Mouse (Mus musculus) 3T3-L1 (cell line): ENCODE results near the gene Acot1.

Experiments used
- DNase-seq: peaks from one replicate; pipeline ENCODE4 v3.0.0-alpha.2; 2015; ENCODE audit warnings: low read depth, low spot score

Gene Acot1

DNA sequence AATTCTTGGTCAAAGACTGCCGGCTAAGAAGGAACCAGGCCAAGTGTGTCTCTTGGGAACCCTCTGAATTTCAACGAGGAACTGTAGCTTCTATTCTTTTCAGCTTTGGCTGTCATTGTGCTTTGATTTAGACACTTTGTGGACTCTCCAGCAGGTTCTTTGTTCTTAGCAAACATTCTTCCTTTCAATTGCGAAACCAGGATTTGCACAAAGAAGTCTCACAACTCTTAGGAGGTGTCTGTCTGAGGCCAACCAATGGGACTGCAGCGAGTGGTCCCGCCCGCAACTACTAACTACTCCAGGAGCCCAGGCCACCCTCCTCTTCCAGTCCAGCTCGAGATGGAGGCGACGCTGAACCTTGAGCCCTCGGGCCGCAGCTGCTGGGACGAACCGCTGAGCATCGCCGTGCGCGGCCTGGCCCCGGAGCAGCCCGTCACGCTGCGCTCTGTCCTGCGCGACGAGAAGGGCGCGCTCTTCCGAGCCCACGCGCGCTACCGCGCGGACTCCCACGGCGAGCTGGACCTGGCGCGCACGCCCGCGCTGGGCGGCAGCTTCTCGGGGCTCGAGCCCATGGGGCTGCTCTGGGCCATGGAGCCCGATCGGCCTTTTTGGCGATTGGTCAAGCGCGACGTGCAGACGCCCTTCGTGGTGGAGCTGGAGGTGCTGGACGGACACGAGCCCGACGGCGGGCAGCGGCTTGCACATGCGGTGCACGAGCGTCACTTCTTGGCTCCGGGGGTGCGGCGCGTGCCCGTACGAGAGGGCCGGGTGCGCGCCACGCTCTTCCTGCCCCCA lies at the start of gene Acot1:
Acot1 (plus strand) TSS at position 320 of the 795 bp plus-strand sequence.
- DNase-seq, result peak; percentile 55

DNA sequence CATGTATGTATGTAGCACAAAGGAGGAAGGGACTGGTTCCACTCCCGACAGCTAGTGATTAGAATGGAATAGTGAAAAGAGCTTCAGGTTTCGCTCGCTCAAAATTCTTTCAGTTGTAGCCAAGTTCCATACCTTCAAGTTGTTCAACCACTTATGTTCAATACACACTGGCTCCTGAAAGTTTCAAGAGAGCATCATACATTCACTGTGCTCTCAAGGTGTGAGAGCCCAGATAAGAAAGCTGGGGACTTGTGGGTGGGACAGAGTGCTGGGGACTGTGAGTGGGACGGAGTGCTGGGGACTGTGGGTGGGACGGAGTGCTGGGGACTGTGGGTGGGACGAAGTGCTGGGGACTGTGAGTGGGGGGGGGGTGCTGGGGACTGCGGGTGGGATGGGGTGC lies 44.1 kb upstream of the Acot1 start:
- DNase-seq, result no peak

GRCm38 (mm10) chr12:83972117-83972516 lies 37.2 kb upstream of the Acot1 start:
- peak; percentile 74 for DNase-seq

DNA sequence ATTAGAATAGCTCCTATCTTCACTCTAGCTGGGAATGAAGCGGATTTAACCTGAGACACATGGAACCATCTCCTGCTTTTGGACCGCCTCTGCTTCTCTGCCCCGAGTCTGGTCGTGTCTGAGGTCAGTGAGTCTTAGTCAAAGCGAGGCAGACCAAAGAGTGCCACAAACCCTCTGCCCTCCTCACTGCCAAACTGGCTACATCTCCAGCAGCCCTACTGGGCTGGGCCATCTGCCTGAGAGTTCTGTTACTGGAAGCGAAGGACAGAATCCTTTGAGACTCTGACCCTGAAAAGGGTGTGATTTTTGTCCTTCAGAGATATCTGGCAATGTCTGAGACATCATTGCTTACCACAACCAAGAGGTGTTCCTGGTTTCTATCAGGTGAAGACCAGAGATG lies 30.4 kb upstream of the Acot1 start:
- no peak for DNase-seq

DNA sequence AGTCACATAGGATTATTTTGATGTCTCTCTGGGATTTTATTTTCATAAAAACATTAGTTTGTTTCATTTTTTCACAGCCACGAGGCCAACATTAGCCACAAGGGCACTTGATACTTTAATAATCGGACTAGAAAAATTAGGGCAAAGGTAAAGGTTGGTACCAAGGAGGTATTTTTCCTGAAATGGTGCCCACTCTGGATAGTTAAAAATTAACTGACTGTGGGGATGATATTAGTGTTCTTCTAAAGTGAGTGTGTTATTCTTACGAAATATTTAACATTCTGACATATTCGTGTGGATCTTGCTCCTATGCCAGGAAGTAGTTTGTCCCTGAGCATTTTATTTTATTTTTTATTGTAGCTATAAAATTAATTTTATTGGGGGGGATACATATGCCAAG lies 27.7 kb upstream of the Acot1 start:
- no peak for DNase-seq

DNA sequence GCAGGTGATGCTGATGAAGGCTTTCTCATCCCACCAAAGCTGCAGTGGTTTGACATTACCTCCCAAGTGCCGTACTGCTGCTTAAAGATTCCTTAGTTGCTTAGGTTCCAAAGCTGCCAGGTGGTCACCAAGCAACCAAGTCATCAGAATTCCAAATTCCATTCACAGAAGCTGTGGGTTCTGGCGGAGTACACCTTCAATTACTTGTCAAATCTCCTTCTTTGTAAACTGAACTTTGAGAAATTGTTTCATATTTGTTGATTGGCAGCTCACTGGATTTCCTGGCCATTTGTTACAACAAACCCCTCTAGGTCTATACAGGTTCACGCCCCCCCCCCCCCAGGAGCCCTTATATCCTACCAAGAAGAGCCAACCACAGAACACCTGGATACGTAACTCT lies 24.5 kb upstream of the Acot1 start, which contains the start of gene Heatr4:
Heatr4 (minus strand) TSS at position 101 of the 400 bp plus-strand sequence.
- DNase-seq, result no peak

DNA sequence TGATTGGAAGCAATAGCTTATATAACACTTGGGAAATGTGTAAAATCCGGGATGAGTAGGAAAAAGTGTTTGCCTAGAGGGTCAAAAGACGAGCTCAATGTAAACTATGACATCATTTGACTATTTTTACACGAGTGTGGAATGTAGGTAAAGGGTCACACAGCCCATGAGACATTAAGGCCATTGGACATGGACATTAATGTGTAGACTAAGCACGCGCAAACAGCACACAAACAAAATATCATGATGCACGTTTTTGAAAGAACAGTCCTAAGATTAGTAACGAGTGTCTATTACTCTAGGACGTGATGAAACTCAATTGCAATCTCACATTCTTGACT lies 22.1 kb upstream of the Acot1 start:
- DNase-seq, result no peak

DNA sequence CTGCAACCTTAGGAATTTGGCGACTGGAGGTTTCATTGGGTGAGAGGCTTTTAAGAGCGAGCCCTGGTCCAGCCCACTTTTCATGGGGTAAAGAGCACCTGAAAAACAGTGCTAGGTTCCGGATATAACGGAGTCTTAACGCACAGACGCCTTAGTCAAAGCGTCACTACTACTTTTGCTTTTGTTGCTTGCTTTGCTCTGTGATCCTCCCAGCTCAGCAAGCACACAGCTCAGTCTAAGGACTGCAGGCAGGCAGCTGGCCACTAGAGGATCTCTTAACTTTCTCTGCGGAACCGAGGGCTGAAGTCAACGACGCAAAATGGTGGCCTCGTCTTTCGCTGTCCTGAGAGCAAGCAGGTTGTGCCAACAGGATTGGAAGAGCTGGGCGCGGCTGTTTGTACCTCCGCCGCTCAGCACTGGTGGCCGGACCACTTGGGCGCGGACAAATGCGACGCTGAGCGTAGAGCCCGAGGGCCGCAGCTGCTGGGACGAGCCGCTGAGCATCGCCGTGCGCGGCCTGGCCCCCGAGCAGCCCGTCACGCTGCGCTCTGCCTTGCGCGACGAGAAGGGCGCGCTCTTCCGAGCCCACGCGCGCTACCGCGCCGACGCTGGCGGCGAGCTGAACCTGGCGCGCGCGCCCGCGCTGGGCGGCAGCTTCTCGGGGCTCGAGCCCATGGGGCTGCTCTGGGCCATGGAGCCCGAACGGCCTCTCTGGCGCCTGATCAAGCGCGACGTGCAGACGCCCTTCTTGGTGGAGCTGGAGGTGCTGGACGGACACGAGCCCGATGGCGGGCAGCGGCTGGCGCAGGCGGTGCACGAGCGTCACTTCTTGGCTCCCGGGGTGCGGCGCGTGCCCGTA lies 21.5 kb upstream of the Acot1 start, which contains the start of gene Acot2:
Acot2 (plus strand) TSS at position 279 of the 859 bp plus-strand sequence.
- DNase-seq, result peak; percentile 90

DNA sequence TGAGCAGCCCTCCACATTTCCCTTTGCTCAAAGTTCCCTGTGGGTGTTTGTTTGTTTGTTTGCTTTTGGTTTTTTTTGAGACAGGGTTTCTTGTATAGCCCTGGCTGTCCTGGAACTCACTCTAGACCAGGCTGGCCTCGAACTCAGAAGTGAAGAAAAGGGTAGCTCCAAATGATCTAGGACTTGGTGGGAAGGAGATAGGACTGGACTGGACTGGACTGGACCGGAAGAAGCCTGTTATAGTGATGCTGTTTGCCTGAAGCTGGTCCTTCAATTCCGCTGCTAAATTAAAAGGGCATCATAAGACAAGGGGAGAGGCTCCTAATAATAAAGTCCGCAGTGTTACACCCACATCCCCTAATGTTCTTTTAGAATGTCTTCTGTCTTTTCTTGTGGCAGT lies 20.8 kb upstream of the Acot1 start:
- peak; percentile 48 for DNase-seq

GRCm38 (mm10) chr12:83989378-83989777 lies 19.9 kb upstream of the Acot1 start:
- DNase-seq, result no peak

DNA sequence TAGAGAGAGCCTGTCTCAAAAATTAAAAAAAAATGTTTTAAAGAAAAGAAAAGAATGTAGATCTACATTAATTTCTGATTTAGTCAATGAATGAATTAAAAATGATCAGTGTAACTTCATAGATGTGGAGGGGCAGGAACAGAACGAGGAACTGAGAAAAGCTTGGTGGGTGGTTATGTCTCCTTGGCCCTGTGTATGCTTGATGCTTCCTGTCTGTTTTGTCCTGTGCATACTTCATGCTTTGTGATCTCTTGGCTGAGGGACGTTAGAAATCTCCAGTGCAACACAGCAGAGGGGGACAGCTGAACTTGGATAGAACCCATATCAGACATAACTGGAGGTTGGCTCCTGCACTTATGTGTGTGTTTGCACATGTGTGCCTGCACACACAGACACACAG lies 12.1 kb upstream of the Acot1 start:
- no peak for DNase-seq

GRCm38 (mm10) chr12:83998341-83999107 lies 10.8 kb upstream of the Acot1 start:
- peak; percentile 57 for DNase-seq

DNA sequence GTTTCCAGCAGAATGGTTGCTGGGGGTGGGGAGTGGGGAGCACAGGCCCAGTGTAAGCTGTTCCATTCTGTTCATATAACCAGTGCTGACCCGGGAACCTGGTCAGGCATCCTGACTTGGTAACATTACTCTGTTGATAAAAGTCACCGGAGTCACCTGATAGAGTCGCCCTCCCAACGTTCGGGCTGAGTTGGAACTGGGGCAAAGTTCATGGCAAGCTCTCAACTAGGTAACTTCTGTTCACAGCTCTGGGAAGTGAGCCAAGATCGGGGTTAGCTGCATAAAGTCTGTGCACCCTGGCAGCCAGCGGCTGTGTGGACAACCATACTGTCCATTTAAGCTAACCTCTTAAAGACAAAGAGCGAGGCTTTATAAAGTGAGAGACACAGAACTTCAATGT lies 10.1 kb upstream of the Acot1 start:
- peak; percentile 41 for DNase-seq

- no peak for DNase-seq
Observed at GRCm38 (mm10) chr12:84000418-84000817, 8.9 kb upstream of the Acot1 start.

GRCm38 (mm10) chr12:84003866-84004265 lies 5.4 kb upstream of the Acot1 start:
- DNase-seq, result peak; percentile 14

- no peak for DNase-seq
Observed at GRCm38 (mm10) chr12:84008251-84008650, 1.0 kb upstream of the Acot1 start.

DNA sequence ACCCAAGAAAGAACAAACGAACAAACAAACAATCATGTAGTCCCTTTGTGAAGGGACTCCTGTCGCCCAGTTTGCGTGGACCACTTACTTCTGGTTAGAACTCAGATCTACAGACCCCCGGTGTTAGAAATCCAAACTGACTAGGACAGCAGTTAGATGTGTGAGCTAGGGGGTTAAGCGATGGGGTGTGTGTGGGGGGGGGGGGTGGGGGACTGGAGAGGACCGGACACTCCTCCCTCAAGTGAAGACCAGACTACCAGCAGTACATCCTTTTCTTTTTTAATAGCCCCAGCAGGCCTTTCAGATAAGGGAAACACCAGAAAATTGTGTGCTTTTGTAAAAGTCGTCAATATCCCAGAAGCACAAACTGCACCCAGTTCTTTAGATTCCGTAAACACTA lies 561 bp upstream of the Acot1 start:
- DNase-seq, result no peak

DNA sequence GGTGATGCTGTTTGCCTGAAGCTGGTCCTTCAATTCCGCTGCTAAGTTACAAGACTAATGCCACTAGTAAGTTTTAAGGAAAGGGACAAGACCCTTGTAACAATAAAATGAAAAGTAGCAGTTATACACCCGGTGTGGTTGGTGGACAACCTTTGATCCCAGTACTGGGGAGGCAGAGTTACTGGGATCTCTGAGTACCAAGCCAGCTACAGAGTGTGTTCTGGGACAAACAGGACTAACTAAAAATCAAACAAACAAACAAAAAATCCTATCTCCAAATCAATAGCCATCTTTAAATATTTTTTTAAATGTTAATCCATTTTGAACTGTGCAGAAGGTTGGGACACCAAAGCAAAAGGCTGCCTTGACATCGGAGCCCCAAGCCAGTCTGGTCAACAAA lies 911 bp downstream of the Acot1 start:
- DNase-seq, result no peak

- peak; percentile 40 for DNase-seq
Observed at GRCm38 (mm10) chr12:84011251-84012040, 2.2 kb downstream of the Acot1 start.

DNA sequence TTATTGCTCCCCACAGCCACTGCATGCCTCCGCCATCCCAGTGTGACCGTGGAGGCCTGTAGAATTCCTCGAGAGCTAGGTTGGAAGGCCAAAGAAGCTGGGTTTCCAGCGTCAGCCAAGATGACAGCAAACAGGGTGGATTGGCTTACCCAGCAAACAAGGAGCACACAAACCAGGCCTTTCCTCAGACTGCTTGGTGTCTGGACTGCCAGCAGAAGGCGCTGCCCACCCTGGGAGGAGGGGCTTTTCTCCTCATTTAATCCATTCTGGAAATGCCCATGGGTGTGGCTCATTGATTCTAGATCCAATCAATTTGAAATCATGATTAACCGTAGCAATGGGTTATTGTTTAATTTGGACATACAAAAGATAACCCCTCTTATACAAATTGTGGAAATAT lies 3.8 kb downstream of the Acot1 start:
- DNase-seq, result no peak

GRCm38 (mm10) chr12:84013701-84014100 lies 4.4 kb downstream of the Acot1 start:
- DNase-seq, result no peak
